Mouse (Mus musculus) C2C12 (cell line): Measurements from ENCODE around the gene Aff1. TPM values are rescaled to one million over a fixed set of nuclear protein-coding genes. Genes with fewer than 3 reads are reported as not detected.
A peak's percentile ranks its signal among the peaks of the same experiment; 100 is the strongest.

Source experiments
- H3K27me3 ChIP-seq: one replicate; pipeline ENCODE4 v1.6.1; 2011; ENCODE audit not compliant: control insufficient read depth, insufficient read depth, insufficient read length
- H3K36me3 ChIP-seq: one replicate; pipeline ENCODE4 v1.6.1; 2011; ENCODE audit not compliant: control insufficient read depth, insufficient read depth
- H3K4me3 ChIP-seq: one replicate; pipeline ENCODE4 v1.5.1; 2011; ENCODE audit warnings: mild to moderate bottlenecking, control low read depth; ENCODE audit not compliant: poor library complexity, insufficient read depth, severe bottlenecking
- H3K79me2 ChIP-seq: one replicate; pipeline ENCODE4 v1.6.1; 2011; ENCODE audit not compliant: control insufficient read depth, insufficient read depth
- H3K79me3 ChIP-seq: one replicate; pipeline ENCODE4 v1.6.1; 2011; ENCODE audit warnings: low read depth, control low read depth
- H3ac ChIP-seq: one replicate; pipeline ENCODE3; 2011; ENCODE audit warnings: low read depth; ENCODE audit not compliant: control insufficient read depth, insufficient read length
- CEBPB ChIP-seq: IDR thresholded peaks from one replicate; pipeline ENCODE4 v1.6.1; 2011; ENCODE audit warnings: low read depth, mild to moderate bottlenecking, control low read depth, moderate library complexity
- CTCF ChIP-seq: IDR thresholded peaks from one replicate; pipeline ENCODE4 v1.5.1; 2011; ENCODE audit not compliant: control insufficient read depth, insufficient read depth, insufficient read length
- FOSL1 ChIP-seq: IDR thresholded peaks from one replicate; pipeline ENCODE4 v1.8.0; 2011; ENCODE audit warnings: mild to moderate bottlenecking, low read length; ENCODE audit not compliant: poor library complexity, insufficient read depth, severe bottlenecking
- MAX ChIP-seq: IDR thresholded peaks from one replicate; pipeline ENCODE4 v1.6.1; 2011; ENCODE audit warnings: mild to moderate bottlenecking, control low read depth
- MYOD1 ChIP-seq: IDR thresholded peaks from one replicate; pipeline ENCODE4 v1.6.1; 2011; ENCODE audit warnings: low read depth; ENCODE audit not compliant: control insufficient read depth, insufficient read length
- MYOG ChIP-seq: IDR thresholded peaks from one replicate; pipeline ENCODE4 v1.6.1; 2011; ENCODE audit not compliant: control insufficient read depth, insufficient read length; ENCODE audit errors: extremely low read depth
- USF1 ChIP-seq: IDR thresholded peaks from one replicate; pipeline ENCODE4 v1.6.1; 2011; ENCODE audit warnings: low read depth, mild to moderate bottlenecking, control low read depth, moderate library complexity
- polyA plus RNA-seq: library from polyadenylated mRNA; unstranded; fragments of >200 nt; fragmentation: generic; extraction: Trizol; gene quantifications from one replicate; pipeline ENCODE4 v1.2.1, GENCODE M21; 2012; ENCODE audit warnings: missing spikeins

Gene Aff1
- polyA plus RNA-seq, 1 experiment: 10.0 TPM

DNA sequence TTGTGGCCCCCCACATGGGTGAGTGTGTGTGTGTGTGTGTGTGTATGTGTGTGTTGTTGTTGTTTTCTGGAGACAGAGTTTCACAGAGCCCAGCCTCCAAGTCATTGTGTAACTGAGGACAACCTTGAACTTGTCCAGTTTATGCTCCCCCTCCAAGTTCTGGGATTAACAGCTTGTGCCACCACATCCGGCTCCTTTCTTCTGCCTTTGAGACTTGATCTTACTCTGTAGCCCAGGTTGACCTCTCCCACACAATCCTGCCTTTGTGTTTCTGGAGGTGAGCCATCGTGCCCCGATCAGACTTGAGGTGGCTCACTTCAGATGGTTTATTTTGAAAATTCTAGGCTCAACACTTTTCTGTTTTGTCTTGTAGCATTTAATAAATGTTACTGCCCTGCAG, 10.3 kb upstream of the Aff1 start:
- Histone ChIP-seq H3K27me3 (no peaks in the 10 kb centered on the region), H3K79me3 (no peaks in the 10 kb centered on the region), H3K4me3 (no peak overlapping the region), H3K36me3 (no peaks in the 10 kb centered on the region), H3K79me2 (no peaks in the 10 kb centered on the region), H3ac (no peak overlapping the region)
- TF ChIP-seq CEBPB (no peak), MAX (no peak), MYOG (no peak), FOSL1 (no peak), MYOD1 (no peak), CTCF (no peak), USF1 (no peak)

DNA sequence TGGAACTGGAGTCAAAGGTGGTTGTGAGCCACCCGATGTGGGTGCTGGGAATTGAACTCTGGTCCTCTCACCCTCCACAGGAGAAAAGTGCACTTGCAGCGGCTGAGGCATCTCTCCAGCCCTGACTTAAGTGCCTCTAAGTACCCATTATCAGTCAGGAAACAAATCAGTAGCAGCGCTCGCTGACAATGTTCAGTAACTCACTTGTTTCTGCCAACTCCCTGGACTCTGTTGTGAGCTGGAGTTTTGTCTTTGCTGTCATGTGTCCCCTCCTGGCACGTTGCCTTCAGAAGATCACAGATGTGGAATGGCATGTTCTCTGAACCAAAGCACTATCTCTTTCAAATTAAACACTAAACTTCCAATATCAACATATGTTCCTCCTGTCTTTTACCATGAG, 2.5 kb upstream of the Aff1 start:
- no peak for TF ChIP-seq CEBPB
- TF ChIP-seq MYOD1: no peak
- no peak for TF ChIP-seq USF1
- no peak for TF ChIP-seq MYOG
- no peak overlapping the region for H3ac ChIP-seq
- H3K27me3 ChIP-seq: no peaks in the 10 kb centered on the region
- H3K79me2 ChIP-seq: peaks cover 21% of the 10 kb centered on the region
- H3K79me3 ChIP-seq: peaks cover 3% of the 10 kb centered on the region
- no peak overlapping the region for H3K4me3 ChIP-seq
- no peaks in the 10 kb centered on the region for H3K36me3 ChIP-seq

DNA sequence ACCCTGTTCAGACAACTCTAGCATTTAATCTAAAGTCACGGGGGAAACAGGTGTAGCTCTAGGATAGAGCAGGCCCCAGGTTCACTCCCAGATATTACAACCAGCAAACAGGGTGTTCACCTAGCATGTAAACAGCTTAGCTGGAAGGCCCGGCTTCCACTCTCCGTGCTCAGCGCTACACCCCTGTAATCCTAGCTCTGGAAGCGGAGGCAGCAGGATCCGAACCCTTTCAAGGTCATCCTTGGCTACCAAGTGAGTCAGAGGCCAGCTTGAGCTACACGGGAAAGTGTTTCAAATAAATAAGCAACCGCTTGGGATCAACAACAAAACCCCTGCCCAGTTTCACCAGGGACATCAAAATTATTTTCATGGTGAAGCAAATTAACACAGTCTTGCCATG, 2.0 kb upstream of the Aff1 start:
- TF ChIP-seq CEBPB (no peak), FOSL1 (no peak), CTCF (no peak), MYOG (no peak), MAX (no peak), USF1 (no peak), MYOD1 (no peak)

DNA sequence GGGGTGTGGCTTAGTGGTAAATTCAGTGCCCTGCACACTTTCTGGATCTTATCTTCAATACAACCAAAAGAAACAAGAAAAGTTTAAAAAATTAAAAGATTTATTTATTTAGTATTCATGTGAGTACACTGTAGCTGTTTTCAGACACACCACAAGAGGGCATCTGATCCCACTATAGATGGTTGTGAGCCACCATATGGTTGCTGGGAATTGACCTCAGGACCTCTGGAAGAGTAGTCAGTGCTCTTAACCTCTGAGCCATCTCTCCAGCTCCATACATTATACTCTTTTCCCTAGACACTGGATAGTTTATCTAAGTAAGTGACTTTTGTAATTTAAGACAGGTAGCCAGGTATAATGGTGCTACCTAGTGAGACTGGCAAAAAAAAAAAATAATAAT, 1.0 kb upstream of the Aff1 start:
- H3K27me3 ChIP-seq: no peaks in the 10 kb centered on the region
- peak overlapping the region; percentile 61 for H3K4me3 ChIP-seq
- H3K79me3 ChIP-seq: peaks cover 7% of the 10 kb centered on the region
- peaks cover 30% of the 10 kb centered on the region for H3K79me2 ChIP-seq
- no peak for TF ChIP-seq CTCF
- TF ChIP-seq MYOG: no peak
- no peak for TF ChIP-seq MAX
- TF ChIP-seq CEBPB: no peak
- no peak for TF ChIP-seq USF1
- TF ChIP-seq MYOD1: no peak
- TF ChIP-seq FOSL1: no peak
- no peaks in the 10 kb centered on the region for H3K36me3 ChIP-seq
- no peak overlapping the region for H3ac ChIP-seq

More for the DNA sequence above, 2.0 kb upstream of the Aff1 start:
- Histone ChIP-seq H3K79me3 (peaks cover 3% of the 10 kb centered on the region), H3K79me2 (peaks cover 23% of the 10 kb centered on the region), H3K27me3 (no peaks in the 10 kb centered on the region), H3ac (no peak overlapping the region), H3K36me3 (no peaks in the 10 kb centered on the region), H3K4me3 (no peak overlapping the region)

DNA sequence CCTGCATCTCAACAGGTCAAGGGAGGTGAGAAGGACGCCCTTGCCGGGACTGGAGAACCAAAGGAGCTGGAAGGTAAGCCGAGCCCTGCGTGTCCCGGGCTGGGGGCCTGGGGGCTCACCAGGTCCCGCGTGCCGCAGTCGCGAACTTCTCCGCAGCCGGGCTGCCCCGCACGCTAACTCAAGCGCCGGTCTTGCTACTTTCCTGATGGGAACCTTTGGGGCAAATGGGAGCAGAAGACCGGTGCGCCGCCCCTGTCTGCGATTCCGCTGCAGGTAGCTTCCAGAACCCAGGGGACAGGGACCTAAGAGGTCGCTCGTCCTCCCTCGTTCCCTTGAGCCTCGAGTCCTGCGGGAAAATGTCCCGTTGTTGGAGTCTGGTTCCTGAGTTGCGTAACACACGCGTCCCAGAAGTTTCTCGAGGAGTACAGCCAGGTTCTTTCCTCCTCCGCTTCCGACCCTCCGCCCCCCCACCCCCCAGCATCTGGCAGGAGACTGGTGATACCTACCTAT, 412 bp downstream of the Aff1 start:
- Histone ChIP-seq H3K27me3 (no peaks in the 10 kb centered on the region), H3K79me2 (peaks cover 30% of the 10 kb centered on the region), H3K4me3 (peak overlapping the region; percentile 61), H3K36me3 (no peaks in the 10 kb centered on the region), H3K79me3 (peaks cover 7% of the 10 kb centered on the region), H3ac (peak overlapping the region; percentile 82)
- TF ChIP-seq CEBPB: peak; percentile 84
- TF ChIP-seq MYOG: no peak

DNA sequence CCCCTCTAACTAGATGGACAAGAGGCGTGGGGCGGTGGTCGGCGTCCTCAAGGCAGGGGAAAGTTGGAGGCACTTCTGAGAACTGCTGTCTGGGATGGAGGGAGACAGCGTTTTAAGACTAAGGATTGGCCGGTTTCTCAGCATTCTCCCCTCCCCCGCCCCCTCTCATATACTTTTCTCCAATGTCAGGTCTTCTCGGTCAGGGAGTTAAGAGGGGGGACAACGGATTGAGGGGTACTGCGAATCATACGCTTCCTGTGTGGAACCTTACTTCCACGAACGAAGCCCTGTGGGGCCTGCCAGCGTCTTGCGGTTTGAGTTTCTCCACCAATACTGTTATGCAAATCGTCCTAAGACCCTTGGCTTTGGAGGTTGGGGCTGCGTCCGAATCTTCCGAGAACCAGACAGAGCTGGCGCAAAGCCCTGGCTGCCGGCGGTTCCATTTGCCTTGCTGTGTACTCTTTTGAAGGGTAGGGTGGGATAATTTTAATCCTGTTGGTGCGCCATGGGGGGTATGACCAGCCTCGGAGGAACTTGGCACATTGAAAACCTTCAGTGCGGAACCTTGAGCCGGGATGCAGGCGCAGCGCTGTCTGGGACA, 967 bp downstream of the Aff1 start:
- H3K27me3 ChIP-seq: no peaks in the 10 kb centered on the region
- peak overlapping the region; percentile 82 for H3ac ChIP-seq
- H3K79me3 ChIP-seq: peaks cover 7% of the 10 kb centered on the region
- H3K36me3 ChIP-seq: no peaks in the 10 kb centered on the region
- H3K79me2 ChIP-seq: peaks cover 30% of the 10 kb centered on the region
- peak overlapping the region; percentile 61 for H3K4me3 ChIP-seq
- TF ChIP-seq MAX (no peak), MYOG (no peak), CTCF (no peak), USF1 (no peak)
